Mouse (Mus musculus) testis, adult 2 months (tissue): ENCODE data around the gene Tob2.

ENCODE experiments used
- CTCF ChIP-seq: fragments of 200-500 bp; IDR thresholded peaks from 2 replicates; pipeline ENCODE4 v1.5.1; 2012; ENCODE audit warnings: low read depth, mild to moderate bottlenecking, inconsistent platforms, low read length, moderate library complexity; ENCODE audit not compliant: control insufficient read depth, insufficient read depth, insufficient replicate concordance
- POLR2A ChIP-seq: fragments of 200-500 bp; IDR thresholded peaks from 2 replicates; pipeline ENCODE4 v1.6.1; 2012; ENCODE audit warnings: low read depth, mild to moderate bottlenecking, inconsistent platforms, low read length, moderate library complexity; ENCODE audit not compliant: control insufficient read depth

- TF ChIP-seq CTCF, result no peak
- TF ChIP-seq POLR2A, result no peak
Observed at GRCm38 (mm10) chr15:81829208-81829580, 29.4 kb downstream of the Tob2 start.
